ENCODE assay signal across 13 mouse cellular contexts in genomic region chr1:191836318-191836985, GRCm38 (mm10).
"Had no signal": no experiment of that assay in that cellular context is flagged by ENCODE, and none has a peak within 500 bp of the region (broad histone marks: within the 10 kb centered on the region; RNA-seq: fewer than 3 reads in every experiment).

No protein-coding gene starts in this region.

- H3K9me3 ChIP-seq: limb, embryonic 13.5 days; midbrain, embryonic 15.5 days; neural tube, embryonic 13.5 days had no signal

- H3K4me3 ChIP-seq: limb, embryonic 13.5 days; midbrain, embryonic 15.5 days; neural tube, embryonic 13.5 days had no signal

- DNase-seq: layer of hippocampus, adult 9-11 months; layer of hippocampus, postnatal 36 days; lung, adult 18-20 months; right cerebral cortex, adult 18-20 months; right cerebral cortex, postnatal 25 days; thymus, postnatal 4 days had no signal

- H3K27me3 ChIP-seq: limb, embryonic 13.5 days; midbrain, embryonic 15.5 days; neural tube, embryonic 13.5 days had no signal

- H3K9ac ChIP-seq: limb, embryonic 13.5 days; liver, embryonic 14.5 days; midbrain, embryonic 15.5 days; neural tube, embryonic 13.5 days had no signal

- H3K27ac ChIP-seq: hindbrain, postnatal 0 days; limb, embryonic 13.5 days; liver, embryonic 14.5 days; midbrain, embryonic 15.5 days; neural tube, embryonic 13.5 days; stomach, postnatal 0 days had no signal

- H3K4me2 ChIP-seq: limb, embryonic 13.5 days; midbrain, embryonic 11.5 days; midbrain, embryonic 15.5 days; neural tube, embryonic 13.5 days had no signal

- H3K36me3 ChIP-seq: midbrain, embryonic 15.5 days; neural tube, embryonic 13.5 days had no signal

- ATAC-seq: hindbrain, postnatal 0 days; midbrain, embryonic 15.5 days had no signal
